Mouse (Mus musculus) CD4-positive, CD25-positive, alpha-beta regulatory T cell, adult 2 months (primary cell): ENCODE measurements around the gene Rdm1.

Source experiments
- DNase-seq: peaks from one replicate; pipeline ENCODE4 v3.0.0-alpha.2; 2012; ENCODE audit warnings: low read depth, low spot score

The Rdm1 gene

DNA sequence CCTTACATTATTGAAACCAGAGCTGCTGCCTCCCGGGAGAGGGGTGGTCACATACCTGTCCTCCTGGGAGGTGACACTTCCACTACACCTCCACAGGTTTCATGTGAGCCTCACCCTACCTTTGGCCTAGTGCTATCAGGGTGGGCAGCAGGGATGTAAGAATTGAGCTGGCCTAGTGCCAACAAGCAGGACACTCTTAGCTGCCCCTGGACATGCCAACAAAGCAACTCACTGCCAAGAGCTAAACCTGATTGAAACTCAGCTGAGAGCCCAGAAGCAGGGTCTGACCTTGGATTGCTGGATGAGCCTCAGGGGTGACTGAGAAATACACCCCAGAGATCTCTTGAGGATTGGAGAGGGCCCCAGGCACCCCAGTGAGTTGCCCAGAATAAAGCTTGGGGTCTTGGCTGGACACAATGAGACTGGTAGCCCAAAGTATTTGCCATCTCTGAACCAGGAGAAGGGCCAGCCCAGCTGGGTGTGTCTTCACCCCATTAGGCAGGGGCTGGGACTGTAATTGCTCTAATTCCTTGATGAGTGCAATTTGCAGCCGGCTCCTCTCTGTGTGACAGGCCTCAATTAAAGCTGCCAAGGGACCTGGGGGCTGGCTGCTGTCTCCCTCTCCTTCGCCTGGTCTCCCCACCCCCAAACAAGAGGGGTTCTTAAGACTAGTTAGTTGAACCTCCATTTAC lies 53.8 kb downstream of the Rdm1 start:
- no peak for DNase-seq

DNA sequence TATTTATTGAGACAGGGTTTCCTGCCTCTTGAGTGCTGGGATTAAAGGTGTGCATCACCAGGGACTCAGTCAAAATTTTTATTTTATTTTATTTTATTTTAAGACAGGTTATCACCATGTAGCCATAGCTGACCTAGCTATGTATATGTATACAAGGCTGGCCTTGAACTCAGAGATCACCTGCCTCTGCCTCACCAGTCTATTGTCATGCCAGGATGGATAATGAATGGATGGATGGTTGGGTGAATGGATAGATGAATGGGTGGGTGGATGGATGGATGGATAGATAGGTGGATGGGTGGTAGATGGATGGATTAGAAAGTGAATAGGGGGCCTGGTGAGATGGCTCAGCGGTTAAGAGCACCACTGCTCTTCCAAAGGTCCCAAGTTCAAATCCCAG lies 55.0 kb downstream of the Rdm1 start:
- no peak for DNase-seq

DNA sequence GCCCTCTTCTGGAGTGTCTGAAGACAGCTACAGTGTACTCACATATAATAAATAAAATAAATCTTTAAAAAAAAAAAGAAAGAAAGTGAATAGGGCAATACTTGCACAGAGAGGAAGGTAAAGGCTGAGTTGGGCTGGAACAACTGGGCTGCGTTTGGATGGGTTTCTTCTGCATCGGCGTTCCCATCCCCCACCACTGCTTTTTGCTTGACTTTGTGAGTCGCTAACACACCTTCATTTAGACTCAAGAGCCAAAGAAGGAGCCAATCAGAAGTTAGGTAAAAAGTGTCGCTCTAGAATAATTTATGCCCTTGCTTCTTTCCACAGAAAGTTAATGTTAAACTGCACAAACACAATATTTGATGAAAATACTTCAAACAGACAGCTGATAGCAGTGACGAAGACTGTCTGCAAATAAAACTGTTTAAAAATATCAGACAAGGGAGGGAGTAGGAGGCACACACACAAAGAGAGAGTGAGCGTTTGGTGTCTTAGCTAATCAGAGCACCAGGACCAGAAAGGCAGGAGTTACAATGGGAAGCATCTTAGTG lies 55.5 kb downstream of the Rdm1 start:
- DNase-seq, result no peak
